Mouse (Mus musculus) heart, embryonic 12.5 days (tissue): ENCODE measurements at regions not wholly inside any gene's neighbourhood (a gene's known extent, or its start where the extent isn't known, plus 50 kb on each side); places are given as distances from the start of the nearest gene placed in this dataset.
A peak's percentile ranks its signal among the peaks of the same experiment; 100 is the strongest.

Source experiments
- ATAC-seq: fragments of 200-750 bp; cut with Nextera tagmentation; 2 replicates; pipeline ENCODE4 v1.8.0; 2017; ENCODE audit warnings: moderate TSS enrichment, moderate library complexity; ENCODE audit not compliant: insufficient number of reproducible peaks, low FRiP score
- H3K27ac ChIP-seq: fragments of 300-500 bp; sonication (generic); 2 replicates; pipeline ENCODE4 v1.5.1; 2016; ENCODE audit warnings: mild to moderate bottlenecking, moderate library complexity; ENCODE audit not compliant: poor library complexity, severe bottlenecking
- H3K27me3 ChIP-seq: fragments of 300-500 bp; sonication (generic); replicated peaks from 2 replicates; pipeline ENCODE4 v1.6.1; 2016; ENCODE audit warnings: mild to moderate bottlenecking, moderate library complexity
- H3K36me3 ChIP-seq: fragments of 300-500 bp; sonication (generic); 2 replicates; pipeline ENCODE4 v1.6.1; 2016; ENCODE audit warnings: mild to moderate bottlenecking, moderate library complexity
- H3K4me1 ChIP-seq: fragments of 300-500 bp; sonication (generic); replicated peaks from 2 replicates; pipeline ENCODE4 v1.6.1; 2016; ENCODE audit warnings: mild to moderate bottlenecking
- H3K4me2 ChIP-seq: fragments of 300-500 bp; sonication (generic); 2 replicates; pipeline ENCODE4 v1.6.1; 2016; ENCODE audit warnings: mild to moderate bottlenecking, moderate library complexity
- H3K4me3 ChIP-seq: fragments of 300-500 bp; sonication (generic); 2 replicates; pipeline ENCODE4 v1.5.1; 2016; ENCODE audit warnings: mild to moderate bottlenecking
- H3K9ac ChIP-seq: fragments of 300-500 bp; sonication (generic); 2 replicates; pipeline ENCODE4 v1.6.1; 2016; ENCODE audit warnings: mild to moderate bottlenecking, moderate library complexity
- H3K9me3 ChIP-seq: fragments of 300-500 bp; sonication (generic); replicated peaks from 2 replicates; pipeline ENCODE4 v1.6.1; 2016; ENCODE audit warnings: mild to moderate bottlenecking, moderate library complexity
- WGBS: fragments of 180-500 bp; shearing (Covaris S2); methylation state at CpG from one replicate; pipeline ENCODE4 v1.1.7; 2016; 5-methylcytosine and 5-hydroxymethylcytosine counted together

GRCm38 (mm10) chr6:147686927-147687326 is 211.3 kb downstream of the Ccdc91 start:
- H3K4me3 ChIP-seq = no peak overlapping the region
- no peaks in the 10 kb centered on the region for H3K27me3 ChIP-seq
- WGBS = 69% methylated on average over 6 of the region's 6 CpGs
- H3K9ac ChIP-seq = no peak overlapping the region
- no peak overlapping the region for H3K27ac ChIP-seq
- H3K4me1 ChIP-seq = no peaks in the 10 kb centered on the region
- H3K36me3 ChIP-seq = no peaks in the 10 kb centered on the region
- H3K4me2 ChIP-seq = no peak overlapping the region
- no peaks in the 10 kb centered on the region for H3K9me3 ChIP-seq
- ATAC-seq = no peak

GRCm38 (mm10) chr6:147698255-147698654 is 222.6 kb downstream of the Ccdc91 start:
- H3K36me3 ChIP-seq = no peaks in the 10 kb centered on the region
- WGBS = 67% methylated on average over 1 of the region's 1 CpGs

DNA sequence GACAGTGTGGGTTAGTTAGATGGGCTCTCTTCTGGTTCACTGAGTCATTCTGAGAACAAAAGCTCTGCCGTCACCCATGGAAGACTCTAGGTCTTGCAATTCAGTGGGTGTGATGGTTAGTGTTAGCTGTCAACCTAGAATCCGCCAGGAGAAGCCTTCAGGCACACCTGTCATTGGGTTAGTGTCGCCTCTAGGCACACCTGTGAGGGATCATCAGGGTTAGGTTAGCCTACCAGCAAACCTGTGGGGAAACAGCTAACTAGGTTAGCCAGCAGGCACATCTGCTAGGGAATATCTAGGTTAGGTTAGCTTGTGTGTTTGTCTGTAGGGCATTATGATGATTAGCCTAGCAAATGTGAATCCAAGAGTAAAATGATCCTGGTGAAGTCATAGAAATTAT is 223.8 kb downstream of the Ccdc91 start:
- Histone ChIP-seq H3K36me3 (no peaks in the 10 kb centered on the region), H3K27me3 (no peaks in the 10 kb centered on the region), H3K9ac (no peak overlapping the region), H3K4me1 (no peaks in the 10 kb centered on the region; the same call in 1 of the 2 replicates), H3K9me3 (no peaks in the 10 kb centered on the region), H3K4me3 (no peak overlapping the region), H3K4me2 (no peak overlapping the region), H3K27ac (no peak overlapping the region)
- no peak for ATAC-seq
- WGBS = 67% methylated on average over 3 of the region's 3 CpGs

More at GRCm38 (mm10) chr6:147698255-147698654, 222.6 kb downstream of the Ccdc91 start:
- H3K4me1 ChIP-seq = no peaks in the 10 kb centered on the region
- no peak for ATAC-seq
- no peaks in the 10 kb centered on the region for H3K27me3 ChIP-seq
- no peak overlapping the region for H3K9ac ChIP-seq
- no peak overlapping the region for H3K27ac ChIP-seq
- no peak overlapping the region for H3K4me2 ChIP-seq
- H3K4me3 ChIP-seq = no peak overlapping the region
- no peaks in the 10 kb centered on the region for H3K9me3 ChIP-seq

GRCm38 (mm10) chr6:147700629-147701028 is 225.0 kb downstream of the Ccdc91 start:
- WGBS = 68% methylated on average over 2 of the region's 2 CpGs

GRCm38 (mm10) chr6:147701956-147702355 is 226.3 kb downstream of the Ccdc91 start:
- ATAC-seq = no peak
- no peaks in the 10 kb centered on the region for H3K36me3 ChIP-seq
- 45% methylated on average over 5 of the region's 5 CpGs for WGBS

More at GRCm38 (mm10) chr6:147700629-147701028, 225.0 kb downstream of the Ccdc91 start:
- Histone ChIP-seq H3K9ac (no peak overlapping the region), H3K36me3 (no peaks in the 10 kb centered on the region), H3K27me3 (no peaks in the 10 kb centered on the region), H3K9me3 (no peaks in the 10 kb centered on the region), H3K4me2 (no peak overlapping the region), H3K4me1 (no peaks in the 10 kb centered on the region; the same call in 1 of the 2 replicates), H3K4me3 (no peak overlapping the region), H3K27ac (no peak overlapping the region)
- no peak for ATAC-seq

DNA sequence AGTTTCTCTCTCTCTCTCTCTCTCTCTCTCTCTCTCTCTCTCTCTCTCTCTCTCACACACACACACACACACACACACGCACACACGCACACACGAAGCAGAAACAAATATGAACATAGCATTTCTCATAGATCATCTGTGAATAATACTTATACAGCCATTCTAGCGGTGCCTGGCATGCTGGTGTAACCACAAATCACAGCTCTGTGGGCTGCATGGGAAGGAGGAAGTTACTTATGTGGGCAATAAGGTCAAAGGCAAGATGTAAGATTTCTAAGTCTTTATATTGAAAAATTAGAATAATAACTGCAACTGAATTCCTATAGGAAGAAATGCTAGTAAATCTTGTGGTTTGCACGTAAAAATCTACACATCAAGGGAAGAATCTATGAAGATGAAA is 228.7 kb downstream of the Ccdc91 start:
- H3K4me3 ChIP-seq = no peak overlapping the region
- H3K36me3 ChIP-seq = no peaks in the 10 kb centered on the region
- no peak for ATAC-seq
- H3K4me1 ChIP-seq = no peaks in the 10 kb centered on the region; the same call in 1 of the 2 replicates
- no peaks in the 10 kb centered on the region for H3K27me3 ChIP-seq
- no peaks in the 10 kb centered on the region for H3K9me3 ChIP-seq
- no peak overlapping the region for H3K4me2 ChIP-seq
- H3K27ac ChIP-seq = no peak overlapping the region
- no peak overlapping the region for H3K9ac ChIP-seq
- WGBS = 89% methylated on average over 5 of the region's 5 CpGs

More at GRCm38 (mm10) chr6:147701956-147702355, 226.3 kb downstream of the Ccdc91 start:
- Histone ChIP-seq H3K9me3 (no peaks in the 10 kb centered on the region), H3K9ac (no peak overlapping the region), H3K4me1 (no peaks in the 10 kb centered on the region; the same call in 1 of the 2 replicates), H3K27me3 (no peaks in the 10 kb centered on the region), H3K4me2 (no peak overlapping the region), H3K27ac (no peak overlapping the region), H3K4me3 (no peak overlapping the region)

- 58% methylated on average over 3 of the region's 3 CpGs for WGBS
- no peaks in the 10 kb centered on the region for H3K36me3 ChIP-seq
- no peaks in the 10 kb centered on the region; the same call in 1 of the 2 replicates for H3K4me1 ChIP-seq
- H3K27me3 ChIP-seq = no peaks in the 10 kb centered on the region
- ATAC-seq = no peak
- H3K9ac ChIP-seq = no peak overlapping the region
- no peak overlapping the region for H3K27ac ChIP-seq
- H3K9me3 ChIP-seq = no peaks in the 10 kb centered on the region
- no peak overlapping the region for H3K4me3 ChIP-seq
- no peak overlapping the region for H3K4me2 ChIP-seq
Observed at GRCm38 (mm10) chr6:147705936-147706335, 230.3 kb downstream of the Ccdc91 start.

DNA sequence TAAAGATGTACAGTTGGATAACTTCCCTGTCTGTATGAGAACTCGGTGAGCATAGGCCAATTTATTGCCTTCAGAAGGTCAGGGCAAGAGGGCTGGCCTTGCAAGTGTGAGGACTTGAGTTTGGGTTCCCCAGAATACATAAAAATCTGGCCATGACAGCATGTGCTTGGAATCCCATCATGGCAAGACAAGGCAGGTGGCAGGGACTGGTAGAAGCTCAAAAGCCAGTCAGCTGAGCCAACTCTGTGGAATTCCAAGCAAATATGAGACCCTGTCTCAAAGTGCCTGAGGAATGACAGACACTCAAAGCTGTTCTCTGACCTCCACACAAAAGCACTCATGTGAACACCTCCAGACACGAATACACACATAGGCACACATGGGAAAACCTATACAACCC is 231.1 kb downstream of the Ccdc91 start:
- no peak overlapping the region for H3K4me2 ChIP-seq
- H3K9me3 ChIP-seq = no peaks in the 10 kb centered on the region
- no peak overlapping the region for H3K4me3 ChIP-seq
- H3K9ac ChIP-seq = no peak overlapping the region
- no peaks in the 10 kb centered on the region for H3K36me3 ChIP-seq
- no peak overlapping the region for H3K27ac ChIP-seq
- H3K4me1 ChIP-seq = no peaks in the 10 kb centered on the region; the same call in 1 of the 2 replicates
- no peak for ATAC-seq
- H3K27me3 ChIP-seq = no peaks in the 10 kb centered on the region
- WGBS = 83% methylated on average over 2 of the region's 2 CpGs

GRCm38 (mm10) chr6:147718052-147718712 is 242.6 kb downstream of the Ccdc91 start:
- H3K4me2 ChIP-seq = peak overlapping the region; percentile 32

GRCm38 (mm10) chr6:147718713-147719490 is 243.3 kb downstream of the Ccdc91 start:
- no peak overlapping the region for H3K4me3 ChIP-seq
- no peaks in the 10 kb centered on the region for H3K27me3 ChIP-seq
- no peaks in the 10 kb centered on the region for H3K36me3 ChIP-seq
- 68% methylated on average over 10 of the region's 10 CpGs for WGBS
- no peak for ATAC-seq
- H3K4me1 ChIP-seq = peaks cover 13% of the 10 kb centered on the region
- H3K4me2 ChIP-seq = no peak overlapping the region
- H3K27ac ChIP-seq = no peak overlapping the region
- no peaks in the 10 kb centered on the region for H3K9me3 ChIP-seq
- no peak overlapping the region for H3K9ac ChIP-seq

More at GRCm38 (mm10) chr6:147718052-147718712, 242.6 kb downstream of the Ccdc91 start:
- no peaks in the 10 kb centered on the region for H3K27me3 ChIP-seq
- no peak overlapping the region for H3K27ac ChIP-seq
- H3K4me3 ChIP-seq = no peak overlapping the region
- peaks cover 13% of the 10 kb centered on the region for H3K4me1 ChIP-seq
- H3K9ac ChIP-seq = no peak overlapping the region
- no peaks in the 10 kb centered on the region for H3K36me3 ChIP-seq
- ATAC-seq = no peak
- no peaks in the 10 kb centered on the region for H3K9me3 ChIP-seq
- 19% methylated on average over 8 of the region's 8 CpGs for WGBS

DNA sequence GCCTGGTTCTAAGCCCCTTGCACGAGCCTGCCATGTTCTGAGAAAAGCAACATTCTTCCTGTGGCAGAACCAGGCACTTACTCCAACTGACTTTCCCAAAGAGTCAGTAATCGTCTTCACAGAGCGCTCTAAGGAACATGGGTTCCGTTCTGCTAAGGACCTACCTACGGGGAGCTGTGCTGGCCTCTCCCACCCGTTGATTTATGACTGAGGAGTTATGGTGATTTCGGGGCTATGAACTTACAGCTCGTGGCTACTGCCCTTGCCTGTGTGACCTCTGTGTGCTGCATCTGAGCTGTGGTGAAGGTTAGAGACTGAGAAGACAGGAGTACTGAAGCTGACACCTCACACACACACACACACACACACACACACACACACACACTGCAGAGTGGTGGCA is 243.9 kb downstream of the Ccdc91 start:
- Histone ChIP-seq H3K4me3 (no peak overlapping the region), H3K4me2 (no peak overlapping the region), H3K4me1 (peaks cover 13% of the 10 kb centered on the region), H3K36me3 (no peaks in the 10 kb centered on the region), H3K27ac (no peak overlapping the region), H3K9ac (no peak overlapping the region), H3K9me3 (no peaks in the 10 kb centered on the region), H3K27me3 (no peaks in the 10 kb centered on the region)
- WGBS = 77% methylated on average over 8 of the region's 8 CpGs
- ATAC-seq = no peak
